Mouse (Mus musculus) gastrocnemius, postnatal 10 days (tissue): ENCODE data around the gene Hmg20a. TPM values are rescaled to one million over a fixed set of nuclear protein-coding genes. Genes with fewer than 3 reads are reported as not detected.

Source experiments
- DNase-seq: peaks from one replicate; pipeline ENCODE4 v3.0.0; 2021; ENCODE audit warnings: mixed read lengths
- total RNA-seq, 2 experiments: library from RNA; stranded (reverse); gene quantifications; 2 replicates each; pipeline ENCODE4 v1.2.3; 2021

The Hmg20a gene
- total RNA-seq, 2 experiments from 2014 or later: 24.1 to 30.4 TPM

DNA sequence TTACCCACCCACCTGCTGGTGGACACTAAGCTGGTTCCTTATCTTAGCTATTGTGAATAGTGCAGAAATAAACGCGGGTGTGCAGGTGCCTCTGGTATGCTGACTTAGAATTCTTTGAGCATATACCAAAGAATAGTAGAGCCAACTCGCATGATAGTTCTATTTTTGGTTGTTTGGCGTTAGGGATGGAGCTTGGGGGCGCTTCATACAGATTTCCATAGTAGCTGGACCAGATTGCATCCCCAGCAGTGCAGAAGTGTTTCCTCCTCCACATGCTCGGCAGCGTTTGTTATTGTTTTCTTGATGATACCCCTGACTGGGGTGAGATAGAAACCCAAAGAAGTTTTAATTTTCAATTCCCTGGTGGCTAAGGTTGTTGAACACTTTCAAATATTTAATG lies 21.3 kb downstream of the Hmg20a start:
- DNase-seq: no peak

DNA sequence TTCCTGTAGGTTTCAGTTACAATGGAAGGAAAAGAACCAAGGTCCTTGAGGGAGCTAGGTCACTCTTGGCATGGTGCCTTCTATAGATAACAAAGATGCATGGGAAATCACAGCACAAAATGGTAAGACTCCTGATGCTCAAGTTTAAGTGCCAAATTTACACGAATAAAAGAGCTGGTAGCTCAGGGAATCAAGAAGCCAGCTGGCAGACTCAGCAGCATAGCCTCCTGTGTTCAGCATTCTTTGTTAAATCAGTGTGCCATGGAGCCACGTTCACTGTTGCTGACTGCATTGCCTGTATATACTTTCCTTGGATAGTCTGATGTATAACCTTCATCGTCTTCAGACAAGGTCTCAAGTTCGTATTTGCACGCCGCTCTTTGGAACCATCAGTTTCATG lies 33.2 kb downstream of the Hmg20a start:
- DNase-seq: no peak

DNA sequence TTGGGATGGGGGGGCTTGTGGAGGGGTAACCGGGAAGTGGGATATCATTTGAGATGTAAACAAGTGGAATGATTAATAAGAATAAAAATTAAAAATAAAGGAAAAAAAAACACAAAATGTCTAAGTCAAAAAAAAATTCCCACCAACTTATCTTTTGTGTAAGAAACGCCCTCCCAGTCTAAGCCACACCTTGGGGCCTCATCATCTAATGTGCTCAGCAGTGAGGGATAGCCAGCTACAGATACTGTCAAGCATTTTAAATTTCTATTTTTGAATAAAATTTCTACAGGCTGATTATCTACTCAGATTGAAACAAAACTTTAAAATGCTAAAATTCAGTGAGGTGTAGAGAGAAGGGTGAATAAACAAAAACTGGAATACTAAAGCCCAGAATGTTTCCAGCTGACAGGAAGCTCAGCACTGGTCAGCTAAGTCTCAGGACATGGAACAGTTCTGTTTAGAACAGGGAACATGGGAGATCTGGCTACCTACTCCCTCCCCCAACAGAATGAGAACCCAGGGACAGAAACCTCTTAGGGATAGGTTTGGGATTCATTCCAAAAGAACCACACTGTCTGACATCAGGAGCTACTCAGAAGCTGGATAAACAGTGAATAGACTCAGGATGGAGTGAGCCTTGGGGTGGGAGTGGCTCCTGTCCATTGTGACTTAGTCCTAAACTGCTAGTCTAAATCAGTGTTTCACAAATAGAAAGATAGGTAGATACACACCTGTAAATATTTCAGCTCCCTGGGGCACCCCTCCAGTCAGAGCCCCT lies 34.8 kb downstream of the Hmg20a start:
- DNase-seq: no peak

DNA sequence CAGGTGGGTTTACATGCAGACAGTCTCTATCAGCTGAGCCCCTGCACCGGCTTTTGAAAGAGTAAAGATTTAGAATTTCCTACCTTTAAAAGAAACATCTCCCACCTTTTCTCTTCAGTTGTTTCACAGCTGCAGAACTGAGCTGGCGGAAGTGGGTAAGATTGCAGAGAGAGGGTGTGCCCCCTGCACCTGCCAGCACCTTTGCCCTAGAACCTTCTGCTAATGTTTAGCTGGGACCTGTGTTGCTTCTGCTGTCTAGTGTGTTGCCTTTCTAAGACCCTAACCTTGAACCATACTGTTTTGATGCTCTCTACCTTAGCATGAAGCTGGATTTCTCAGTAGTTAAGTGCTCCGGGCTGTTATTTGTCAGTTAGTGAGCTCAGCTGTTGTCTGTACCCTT lies 38.0 kb downstream of the Hmg20a start:
- no peak for DNase-seq

DNA sequence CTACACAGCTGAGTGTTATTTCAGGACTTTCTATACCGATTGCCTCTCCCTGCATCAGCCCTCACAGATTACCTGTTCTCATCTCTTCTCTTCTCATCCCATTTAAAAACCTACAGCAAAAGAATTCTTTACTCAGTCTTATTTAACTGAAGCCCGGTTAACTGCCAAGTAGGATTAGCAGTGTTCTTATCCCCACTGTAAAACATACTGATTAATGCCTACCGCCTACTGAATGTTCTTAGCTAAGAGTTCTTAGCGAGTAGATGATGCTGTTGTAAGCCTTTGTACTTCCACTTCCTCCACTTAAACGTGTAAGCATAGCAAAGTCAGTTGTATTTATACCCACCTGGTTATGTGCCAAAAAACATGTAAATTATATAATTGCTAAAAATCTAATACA lies 42.6 kb downstream of the Hmg20a start:
- DNase-seq: no peak

DNA sequence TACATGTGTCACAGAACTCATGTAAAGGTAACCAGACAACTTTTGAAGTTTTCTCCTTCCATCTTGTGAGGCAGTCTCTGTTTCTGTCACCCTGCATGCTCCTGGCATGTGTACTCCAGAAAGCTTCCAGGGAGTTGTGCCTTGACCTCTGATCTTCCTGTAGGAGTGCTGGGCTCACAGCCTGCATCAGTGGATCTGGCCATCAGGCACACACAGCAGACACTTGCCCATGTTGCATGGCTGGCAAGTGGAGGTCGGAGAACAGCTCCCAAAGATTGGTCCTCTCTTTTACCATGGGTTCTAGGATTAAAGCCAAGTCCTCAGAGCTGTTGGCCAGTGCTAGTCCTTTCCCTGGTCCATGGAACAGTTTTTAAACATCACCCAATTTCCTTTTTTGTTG lies 44.2 kb downstream of the Hmg20a start:
- DNase-seq: no peak

DNA sequence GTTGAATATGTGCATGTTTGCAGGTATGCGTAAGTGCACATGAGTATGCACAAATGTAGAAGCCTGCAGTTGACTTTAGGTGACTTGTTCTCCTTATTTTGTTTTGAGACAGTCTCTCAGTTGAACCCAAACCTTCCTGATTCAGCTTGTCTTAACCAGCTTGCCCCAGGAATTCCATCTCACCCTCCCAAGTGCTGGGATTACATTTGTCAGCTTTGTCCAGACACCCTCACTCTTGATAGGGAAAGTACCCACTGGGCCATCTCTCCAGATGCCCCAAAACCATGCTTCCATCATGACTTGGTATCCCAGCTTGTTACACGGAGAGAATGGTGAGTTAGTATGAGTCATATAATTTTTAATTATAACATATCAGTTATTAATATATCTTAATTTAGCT lies 44.6 kb downstream of the Hmg20a start:
- DNase-seq: no peak

DNA sequence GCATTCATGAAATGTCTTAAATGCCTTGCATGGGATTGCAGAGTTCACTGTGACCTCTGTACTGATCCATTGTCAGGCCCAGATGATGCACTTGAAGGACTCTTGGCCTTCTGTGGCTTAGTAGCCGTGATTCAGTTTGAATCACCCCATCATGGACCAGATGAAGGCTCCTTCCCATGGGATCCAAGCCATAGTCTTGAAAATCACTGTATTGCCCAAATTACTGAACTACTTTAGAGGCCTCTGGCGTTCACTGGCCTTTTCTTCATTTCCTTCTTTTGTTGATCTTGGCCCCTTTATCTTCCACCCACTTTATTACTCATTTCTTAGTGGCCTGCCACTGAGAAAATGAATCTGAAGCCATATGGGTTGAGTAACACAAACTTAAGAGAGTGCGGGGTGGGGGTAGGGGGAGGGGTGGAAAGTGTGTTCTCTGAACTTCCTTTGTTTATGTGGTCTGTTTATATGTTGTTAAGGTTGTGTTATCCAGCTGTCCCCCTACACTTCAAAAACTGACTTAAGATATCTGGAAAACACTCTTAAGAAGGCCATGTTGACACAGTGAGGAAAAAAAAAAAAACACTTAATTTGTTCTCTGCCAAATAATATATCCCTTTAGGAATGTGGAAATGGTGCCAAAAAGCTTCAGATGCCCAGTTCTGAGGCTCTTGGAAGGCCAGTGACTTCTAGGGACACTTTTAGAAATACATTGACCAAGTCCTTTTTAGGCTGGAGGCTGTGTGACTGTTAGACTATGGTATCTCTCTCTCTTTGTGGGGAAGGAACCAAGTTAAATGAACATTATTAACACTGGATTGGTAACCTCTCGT lies 45.5 kb downstream of the Hmg20a start:
- DNase-seq: no peak

DNA sequence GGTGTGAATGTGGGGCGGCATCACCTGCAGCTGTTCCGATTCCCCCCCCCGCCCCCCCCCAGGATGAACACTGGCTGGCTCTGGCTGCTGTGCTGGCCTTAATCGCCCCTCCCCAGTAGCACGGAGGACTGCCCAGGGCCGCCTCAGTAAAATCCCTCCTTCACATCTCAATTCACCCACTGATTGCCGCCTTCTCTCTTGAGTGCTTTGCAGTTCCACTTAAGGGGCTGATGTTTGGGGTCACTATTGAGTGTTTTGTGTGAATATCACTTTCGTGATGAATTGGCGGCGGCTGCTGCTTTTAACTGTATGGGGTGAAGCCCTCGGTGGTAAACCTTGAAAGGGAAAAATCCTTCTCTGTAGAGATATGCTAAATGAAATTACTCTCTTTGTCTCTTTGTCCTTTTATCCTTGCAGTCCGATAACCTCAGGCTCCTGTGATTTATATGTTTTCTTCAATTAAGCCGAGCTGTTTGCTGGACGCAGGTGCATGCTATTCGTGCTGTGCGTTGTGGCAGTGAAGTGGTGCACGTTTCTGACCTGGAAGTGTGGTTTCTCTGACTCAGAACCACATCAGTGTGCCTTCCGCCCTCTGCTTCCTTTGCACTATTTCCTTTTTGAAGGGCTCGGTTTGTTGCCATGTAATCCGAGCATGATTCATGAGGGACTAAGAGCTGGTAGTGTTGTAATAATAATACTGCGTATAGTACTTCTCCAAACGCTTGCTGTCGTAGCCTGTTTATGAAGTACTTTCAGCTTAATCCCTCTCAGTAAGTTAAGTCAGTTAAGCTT lies 46.6 kb downstream of the Hmg20a start:
- peak; percentile 6 for DNase-seq

DNA sequence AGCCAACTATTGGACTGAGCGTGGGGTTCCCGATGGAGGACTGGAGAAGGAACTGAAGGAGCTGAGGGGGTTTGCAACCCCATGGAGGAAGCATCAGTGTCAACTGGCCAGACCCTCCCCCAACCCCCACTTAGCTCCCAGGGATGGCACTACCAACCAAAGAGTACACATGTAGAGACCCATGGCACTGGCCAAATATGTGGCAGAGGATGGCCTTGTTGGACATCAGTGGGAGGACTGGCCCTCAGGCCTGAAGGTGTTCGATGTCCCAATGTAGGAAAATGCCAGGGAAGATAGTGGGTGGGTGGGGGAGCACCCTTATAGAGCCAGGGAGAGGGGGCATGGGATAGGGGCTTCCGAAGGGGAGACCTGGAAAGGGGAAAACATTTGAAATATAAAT lies 47.8 kb downstream of the Hmg20a start:
- DNase-seq: no peak

DNA sequence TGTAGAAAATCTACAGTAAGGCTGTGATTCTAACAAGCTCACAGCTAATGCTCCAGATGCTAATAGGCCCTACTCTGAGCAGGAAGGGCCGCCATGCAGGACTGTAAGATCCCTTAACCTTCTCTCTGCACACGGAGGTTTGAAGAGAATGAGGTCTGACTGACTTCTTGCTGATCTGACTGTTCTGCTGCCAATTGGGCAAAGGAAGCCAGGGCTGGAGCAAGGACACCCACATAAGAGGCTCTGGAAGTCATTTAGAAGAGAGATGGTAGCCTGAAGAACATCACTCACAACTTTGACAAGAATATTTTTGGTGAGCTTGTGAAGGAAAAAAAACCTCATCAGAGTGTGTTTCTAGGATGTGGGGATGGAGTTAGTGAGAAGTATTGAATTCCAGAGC lies 51.2 kb downstream of the Hmg20a start:
- no peak for DNase-seq

DNA sequence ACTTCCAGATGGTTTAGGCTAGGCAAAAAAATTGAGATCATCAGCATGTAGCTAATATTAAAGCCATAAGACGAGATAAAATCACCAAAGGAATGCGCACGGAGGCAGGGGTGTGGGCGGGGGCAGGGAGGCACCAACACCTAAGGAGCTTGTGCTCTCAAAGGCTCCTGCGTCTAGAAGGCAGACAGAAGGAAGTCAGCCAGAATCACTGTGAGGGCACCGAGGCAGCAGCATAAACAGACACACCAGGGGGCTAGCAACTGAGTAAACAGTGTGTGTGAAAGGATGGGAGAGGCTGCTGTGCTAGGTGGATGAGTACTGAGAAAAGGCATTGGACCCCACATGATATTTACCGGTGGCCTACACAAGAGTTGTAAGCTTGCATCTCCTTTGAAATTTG lies 51.9 kb downstream of the Hmg20a start:
- DNase-seq: no peak

DNA sequence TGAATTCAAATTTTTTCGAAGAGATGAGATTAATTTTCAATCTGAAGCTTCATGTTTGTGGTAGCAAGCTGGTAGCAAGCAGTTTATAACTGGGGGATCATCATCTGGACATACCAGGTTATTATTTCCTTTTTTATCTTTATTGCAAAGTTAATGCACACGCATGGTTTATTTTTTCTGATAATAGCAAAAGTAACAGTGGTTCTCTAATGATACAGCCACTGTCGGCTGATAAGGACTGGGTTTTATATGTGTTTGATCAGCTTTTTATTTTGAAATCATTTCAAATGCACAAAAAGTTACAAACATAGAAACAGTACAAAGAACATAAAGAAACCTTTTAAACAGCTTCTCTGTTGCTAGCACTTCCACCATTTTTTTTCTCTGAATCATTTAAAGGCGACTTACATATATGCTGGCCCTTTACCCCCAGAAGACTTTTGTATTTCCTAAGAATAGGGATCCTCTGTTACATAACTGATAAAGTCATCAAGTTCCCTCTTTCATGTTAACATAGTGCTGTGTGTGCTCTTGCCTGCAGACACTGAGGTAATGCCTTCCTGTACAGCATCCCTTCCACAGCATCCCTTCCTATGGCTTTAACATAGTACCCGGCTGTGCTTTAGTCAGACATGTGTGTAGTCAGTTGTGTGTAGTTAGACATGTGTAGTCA lies 60.7 kb downstream of the Hmg20a start:
- no peak for DNase-seq

DNA sequence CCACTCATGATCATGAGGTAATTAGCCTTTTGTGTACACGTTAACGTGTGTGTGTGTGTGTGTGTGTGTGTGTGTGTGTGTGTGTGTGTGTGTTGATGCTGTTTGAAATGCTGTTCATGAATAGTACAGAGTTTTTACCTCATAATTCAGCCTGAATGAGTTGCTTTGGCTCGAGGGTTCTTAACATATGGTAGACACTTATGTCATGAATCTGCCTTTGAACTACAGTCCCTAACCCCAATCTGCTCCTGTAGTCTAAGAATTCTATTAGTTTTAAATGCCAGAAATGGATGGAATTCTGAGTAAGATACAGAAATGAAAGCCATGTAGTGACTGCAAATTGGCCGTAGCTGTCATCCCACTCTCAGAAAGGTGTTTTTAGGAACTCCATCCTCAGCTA lies 64.2 kb downstream of the Hmg20a start:
- no peak for DNase-seq

DNA sequence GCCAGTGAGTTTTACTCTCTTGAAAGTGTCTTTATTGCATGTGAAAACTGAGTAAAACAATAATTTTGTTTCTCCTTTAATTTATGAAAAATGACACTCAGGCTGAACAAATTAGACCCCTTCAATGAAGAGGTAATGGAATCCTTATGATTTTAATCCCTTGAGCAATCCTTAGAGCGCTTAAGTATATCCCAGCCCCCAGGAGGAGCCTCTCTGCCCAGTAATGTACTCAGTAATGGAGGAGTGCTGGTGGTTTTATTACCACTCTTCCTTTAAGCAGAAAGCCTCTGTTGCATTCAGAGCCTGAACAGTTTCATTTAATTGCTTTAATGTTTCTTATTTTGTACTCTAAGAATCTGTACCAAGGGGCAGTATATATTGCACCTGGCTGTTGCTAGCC lies 67.0 kb downstream of the Hmg20a start:
- no peak for DNase-seq

DNA sequence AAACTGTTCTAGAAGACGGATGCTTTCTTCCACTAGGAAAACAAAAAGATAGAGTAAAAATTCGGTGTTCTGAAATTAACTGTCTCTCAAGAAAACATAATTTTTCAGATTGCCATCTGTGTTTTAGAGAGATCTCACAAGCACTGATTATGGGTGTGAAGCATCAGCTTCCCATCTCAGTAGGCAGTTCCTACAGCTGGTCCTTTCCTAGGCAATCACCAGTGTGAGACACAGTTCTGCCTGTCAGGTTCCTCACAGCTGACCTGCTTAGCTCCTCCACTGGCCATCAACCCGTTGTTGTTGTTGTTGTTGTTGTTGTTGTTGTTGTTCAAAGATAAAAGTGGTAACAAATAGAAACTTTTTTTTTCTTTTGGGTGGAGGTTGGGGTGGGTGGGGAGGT lies 67.7 kb downstream of the Hmg20a start:
- DNase-seq: no peak

DNA sequence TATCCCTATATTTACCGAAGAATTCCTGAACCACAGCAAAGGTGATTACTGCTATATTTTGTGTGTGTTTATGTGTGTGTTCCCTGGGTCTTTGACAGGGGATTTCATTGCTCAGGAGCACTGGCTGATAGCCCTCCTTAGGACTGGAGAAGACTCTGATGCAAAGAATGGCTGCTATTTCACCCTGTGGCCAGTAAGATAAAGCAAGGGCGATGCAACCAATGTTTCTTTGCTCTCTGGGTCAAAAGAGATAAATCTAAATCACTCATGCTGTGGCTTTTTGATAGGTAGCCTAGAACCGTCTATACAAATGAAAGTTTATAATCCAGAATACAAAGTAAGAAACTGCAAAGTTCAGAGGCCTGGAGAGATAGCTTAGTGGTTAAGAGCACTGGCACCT lies 69.2 kb downstream of the Hmg20a start:
- no peak for DNase-seq

DNA sequence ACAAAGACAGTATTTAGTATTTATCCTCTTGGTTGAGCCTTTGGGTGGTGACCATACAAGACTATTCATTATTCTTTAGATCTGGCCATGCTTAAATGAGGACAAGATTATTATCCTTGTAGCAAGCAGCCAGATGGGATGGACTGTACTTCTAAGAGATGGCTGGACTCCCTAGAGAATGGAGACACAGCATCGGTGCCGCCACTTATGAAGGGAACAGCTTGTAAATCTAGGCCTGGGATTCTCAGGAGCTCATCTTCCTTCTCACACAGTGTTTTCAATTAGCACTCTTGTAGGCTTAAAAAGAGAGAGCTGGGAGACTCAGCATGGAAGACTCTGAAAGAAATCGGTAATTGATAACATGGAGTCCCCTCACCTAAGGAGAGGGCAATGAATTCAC lies 74.0 kb downstream of the Hmg20a start:
- DNase-seq: no peak

DNA sequence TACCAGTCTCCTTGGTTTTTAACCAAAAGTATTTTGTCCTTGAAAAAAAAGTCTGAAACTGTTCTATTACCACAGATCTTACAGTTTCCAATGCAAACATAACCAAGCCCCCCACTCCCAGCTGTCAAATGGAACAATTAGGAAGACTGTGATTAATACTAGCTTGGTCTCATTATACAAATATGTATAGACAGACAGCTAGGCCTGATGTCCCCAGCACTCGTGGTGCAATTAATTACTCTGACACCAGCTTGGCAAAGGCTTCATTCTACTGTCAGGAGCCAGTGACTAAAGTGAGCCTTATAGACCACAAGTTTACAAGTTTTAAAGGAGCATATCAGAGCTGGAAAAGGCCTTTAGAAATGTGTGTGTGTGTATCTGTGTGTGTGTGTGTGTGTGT lies 74.5 kb downstream of the Hmg20a start:
- no peak for DNase-seq

DNA sequence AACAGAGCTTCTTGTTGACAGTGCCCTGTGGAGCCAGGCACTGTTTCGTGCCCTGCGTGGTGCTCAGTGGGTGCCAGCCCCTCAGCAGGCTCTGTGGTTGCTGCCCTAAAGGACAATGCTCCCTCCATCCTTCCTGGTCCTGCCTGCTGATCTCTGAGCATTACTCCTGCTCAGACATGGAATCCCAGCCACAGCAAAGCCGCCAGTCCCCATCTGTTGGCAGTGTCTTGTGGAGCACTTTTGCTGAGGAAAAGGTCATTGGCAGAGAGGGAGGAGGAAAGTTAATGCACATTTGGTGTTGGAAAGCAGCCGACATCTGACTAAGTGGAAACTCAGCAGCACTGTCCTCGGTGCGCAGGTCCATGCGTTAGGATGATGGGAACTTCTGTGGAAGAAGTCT lies 76.7 kb downstream of the Hmg20a start:
- no peak for DNase-seq

DNA sequence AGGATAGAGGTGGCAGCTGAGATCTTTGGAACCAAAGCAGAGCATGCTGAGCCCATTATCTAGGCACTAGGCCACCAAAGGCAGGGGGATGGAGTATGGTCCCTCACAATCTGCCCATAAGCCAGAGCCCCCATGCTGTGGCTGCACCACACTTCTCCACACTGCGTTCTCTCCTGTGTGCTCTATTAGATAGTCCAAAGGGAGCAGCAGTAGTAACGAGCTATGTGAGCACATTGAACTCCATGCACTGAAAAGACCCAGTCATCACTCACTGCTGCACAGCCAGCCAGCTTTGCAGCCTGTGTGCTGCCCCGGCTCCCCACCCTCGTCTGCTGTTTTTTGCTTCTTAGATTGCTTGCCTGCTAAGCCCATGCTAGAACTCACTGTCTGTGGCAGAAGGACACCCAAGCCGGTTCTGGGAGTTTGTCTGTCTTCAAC lies 77.4 kb downstream of the Hmg20a start:
- DNase-seq: no peak

DNA sequence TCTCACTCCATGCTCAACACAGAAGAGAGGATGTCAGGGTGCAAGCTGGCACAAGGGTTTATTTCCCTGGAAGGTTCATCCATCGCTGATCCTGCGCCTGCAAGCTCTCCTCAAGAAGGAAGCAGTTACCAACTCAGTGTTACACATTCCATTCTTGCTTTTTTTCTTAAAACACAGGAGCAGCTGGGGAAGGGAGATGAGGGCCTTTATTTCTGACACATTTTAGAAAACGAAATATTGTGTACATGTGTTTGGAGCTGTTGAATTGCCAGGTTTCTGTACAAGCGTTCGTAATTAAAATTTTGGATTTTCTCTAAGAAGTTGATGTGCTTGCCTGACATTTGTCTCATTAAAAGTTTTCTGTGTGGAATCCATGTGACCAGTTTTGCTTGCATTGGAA lies 78.2 kb downstream of the Hmg20a start:
- DNase-seq: no peak
